Mouse (Mus musculus) brain, embryonic 14.5 days (tissue): ENCODE results near the gene Hebp1. TPM values are rescaled to one million over a fixed set of nuclear protein-coding genes. Genes with fewer than 3 reads are reported as not detected.
A peak's percentile ranks its signal among the peaks of the same experiment; 100 is the strongest.

Experiments used
- DNase-seq: peaks from one replicate; pipeline ENCODE4 v3.0.0-alpha.2; 2011; ENCODE audit warnings: low read depth
- CTCF ChIP-seq: fragments of 200-500 bp; IDR thresholded peaks from 2 replicates; pipeline ENCODE4 v1.5.1; 2012; ENCODE audit warnings: inconsistent platforms, mild to moderate bottlenecking, moderate library complexity, borderline replicate concordance; ENCODE audit not compliant: insufficient read depth, insufficient read length; ENCODE audit errors: extremely low read depth
- POLR2A ChIP-seq: fragments of 200-500 bp; IDR thresholded peaks from 2 replicates; pipeline ENCODE4 v1.6.1; 2012; ENCODE audit warnings: mild to moderate bottlenecking, inconsistent platforms, borderline replicate concordance; ENCODE audit not compliant: poor library complexity, insufficient read depth, insufficient read length, severe bottlenecking; ENCODE audit errors: extremely low read depth
- polyA plus RNA-seq: library from polyadenylated mRNA; depleted of rRNA; stranded (reverse); fragments of >200 nt; gene quantifications from 2 replicates; pipeline ENCODE4 v1.2.3, GENCODE M21; 2012

Hebp1 gene
- polyA plus RNA-seq, 1 experiment, result 7.2 TPM

- TF ChIP-seq POLR2A, result no peak
- no peak for TF ChIP-seq CTCF
- no peak for DNase-seq
These were observed 41.2 kb downstream of the Hebp1 start for GRCm38 (mm10) chr6:135156597-135156996.

GRCm38 (mm10) chr6:135153719-135154118 is 44.1 kb downstream of the Hebp1 start:
- no peak for DNase-seq
- no peak for TF ChIP-seq POLR2A
- no peak for TF ChIP-seq CTCF

- TF ChIP-seq CTCF, result peak; percentile 71
- TF ChIP-seq POLR2A, result no peak
These were observed 47.5 kb downstream of the Hebp1 start for GRCm38 (mm10) chr6:135150311-135150710.

GRCm38 (mm10) chr6:135149722-135150121 is 48.1 kb downstream of the Hebp1 start:
- TF ChIP-seq CTCF (no peak), POLR2A (no peak)
- DNase-seq, result no peak

More at GRCm38 (mm10) chr6:135150311-135150710, 47.5 kb downstream of the Hebp1 start:
- peak; percentile 52 for DNase-seq

GRCm38 (mm10) chr6:135149175-135149574 is 48.6 kb downstream of the Hebp1 start:
- no peak for TF ChIP-seq POLR2A
- no peak for TF ChIP-seq CTCF
- no peak for DNase-seq

- DNase-seq, result peak; percentile 20
- TF ChIP-seq CTCF (peak; percentile 71), POLR2A (no peak)
These were observed 49.3 kb downstream of the Hebp1 start for GRCm38 (mm10) chr6:135148506-135148905.

- no peak for DNase-seq
- TF ChIP-seq CTCF, result no peak
- TF ChIP-seq POLR2A, result no peak
These were observed 51.8 kb downstream of the Hebp1 start for GRCm38 (mm10) chr6:135145976-135146375.

- TF ChIP-seq CTCF (peak; percentile 81; the same call in 1 of the 2 replicates), POLR2A (no peak)
- peak; percentile 84 for DNase-seq
These were observed 53.3 kb downstream of the Hebp1 start for GRCm38 (mm10) chr6:135144516-135144915.

GRCm38 (mm10) chr6:135143151-135143550 is 54.7 kb downstream of the Hebp1 start:
- TF ChIP-seq CTCF, result no peak
- TF ChIP-seq POLR2A, result no peak
- no peak for DNase-seq

GRCm38 (mm10) chr6:135141451-135142147 is 56.2 kb downstream of the Hebp1 start:
- TF ChIP-seq CTCF (no peak), POLR2A (no peak)
- DNase-seq, result peak; percentile 37

- TF ChIP-seq POLR2A, result no peak
- TF ChIP-seq CTCF, result no peak
- DNase-seq, result no peak
These were observed 59.1 kb downstream of the Hebp1 start for GRCm38 (mm10) chr6:135138746-135139145.

- DNase-seq, result no peak
- TF ChIP-seq CTCF (no peak), POLR2A (no peak)
These were observed 59.6 kb downstream of the Hebp1 start for GRCm38 (mm10) chr6:135138207-135138606.
